Mouse (Mus musculus): ENCODE measurements at regions not wholly inside any gene's neighbourhood (a gene's known extent, or its start where the extent isn't known, plus 50 kb on each side); places are given as distances from the start of the nearest gene placed in this dataset.

DNA sequence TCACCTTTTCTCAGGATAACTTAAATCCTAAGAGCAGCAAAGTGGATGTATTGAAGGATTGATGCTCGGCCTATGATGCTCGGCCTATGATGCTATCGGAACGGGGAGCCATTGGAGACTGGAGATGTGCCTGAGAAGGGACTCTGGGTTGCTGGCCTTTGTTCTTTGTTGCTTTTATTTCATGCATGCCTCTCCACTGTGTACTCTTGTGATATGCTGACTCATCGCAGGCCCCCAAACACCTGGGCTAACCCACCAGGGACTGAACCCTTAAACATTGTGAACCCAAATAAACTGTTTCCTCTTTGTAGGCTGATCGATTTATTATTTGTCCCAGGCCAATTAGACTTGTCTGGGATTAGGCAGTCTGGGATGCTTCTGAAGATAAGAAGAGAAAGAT, 61.9 kb downstream of the Pdcl3 start:
- no peak for DNase-seq (ENCODE audit: low spot score in 2 of 2)

DNA sequence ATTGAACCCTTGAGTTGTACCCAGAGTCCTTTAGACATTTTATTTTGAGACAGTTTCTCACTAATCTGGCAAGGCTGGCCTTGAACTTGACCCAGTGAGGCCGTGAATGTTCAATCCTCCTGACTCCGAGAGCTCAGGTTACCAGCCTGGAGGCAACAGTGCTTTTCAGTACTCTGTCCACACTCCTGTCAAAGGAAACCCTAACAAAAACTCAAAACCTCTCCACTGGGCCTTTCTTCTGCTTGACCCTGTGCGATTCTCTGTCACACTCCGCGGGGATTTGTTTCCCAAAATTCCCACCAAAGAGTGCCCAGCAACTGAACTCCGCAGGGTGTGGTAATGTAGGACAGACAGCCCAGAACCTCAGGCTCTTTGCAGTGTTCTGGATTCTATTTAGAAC, 71.9 kb downstream of the Pdcl3 start:
- no peak for DNase-seq (ENCODE audit: low spot score in 2 of 2)

DNA sequence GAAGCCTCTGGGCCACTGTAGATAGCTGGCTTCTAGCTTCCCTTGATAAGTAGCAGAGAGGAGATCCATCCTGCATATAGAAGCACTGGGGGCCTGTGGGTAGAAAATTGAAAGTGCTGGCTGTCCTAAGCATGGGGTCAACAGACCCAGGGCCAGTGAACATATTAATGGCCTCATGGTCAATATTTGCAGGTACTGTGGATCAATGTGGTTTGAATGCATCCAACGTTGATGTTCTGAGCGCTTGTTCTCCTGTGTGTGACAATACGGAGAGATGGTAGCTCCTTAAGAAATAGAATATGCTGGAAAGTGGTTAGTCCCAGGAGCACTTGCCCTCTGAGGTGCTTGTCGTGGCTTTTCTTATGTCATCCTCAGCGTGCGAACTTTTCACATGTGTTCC, 77.1 kb downstream of the Pdcl3 start:
- no peak for DNase-seq (ENCODE audit: low spot score in 2 of 2)

DNA sequence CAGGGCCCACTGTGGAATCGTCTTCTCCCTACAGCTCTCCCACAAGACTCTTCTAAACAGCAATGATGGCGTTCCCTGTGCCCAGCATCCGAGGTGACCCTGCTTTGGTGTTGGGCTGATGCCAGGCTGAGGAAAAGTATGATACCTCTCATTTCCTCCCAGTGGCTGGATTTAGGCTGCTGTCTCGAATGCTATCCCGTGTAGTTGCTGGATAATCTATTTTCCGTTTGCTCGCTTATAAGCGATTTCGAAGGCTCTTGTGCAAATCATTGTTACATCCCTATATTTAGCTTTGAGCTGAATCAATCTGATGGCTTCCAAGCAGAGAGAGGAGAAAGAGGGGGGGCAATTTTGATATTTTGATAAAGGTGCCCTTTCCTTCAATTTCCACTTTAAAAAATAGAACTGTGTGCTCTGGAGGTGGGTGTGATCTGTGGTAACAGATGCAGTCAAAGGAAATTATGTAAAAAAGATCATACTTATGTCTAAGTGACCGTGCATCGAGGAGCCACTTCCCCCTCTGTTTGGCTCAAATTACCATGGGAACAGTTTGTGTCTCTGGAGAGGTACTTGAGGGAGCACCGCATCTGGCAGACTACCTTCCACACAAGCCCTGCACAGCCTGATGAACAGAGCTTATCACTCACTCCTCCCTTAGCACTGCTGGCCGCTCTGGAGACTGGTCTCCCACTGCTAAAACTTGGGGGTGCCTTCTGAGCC, 78.4 kb downstream of the Pdcl3 start:
- DNase-seq (ENCODE audit: low spot score in 2 of 2), result no peak

DNA sequence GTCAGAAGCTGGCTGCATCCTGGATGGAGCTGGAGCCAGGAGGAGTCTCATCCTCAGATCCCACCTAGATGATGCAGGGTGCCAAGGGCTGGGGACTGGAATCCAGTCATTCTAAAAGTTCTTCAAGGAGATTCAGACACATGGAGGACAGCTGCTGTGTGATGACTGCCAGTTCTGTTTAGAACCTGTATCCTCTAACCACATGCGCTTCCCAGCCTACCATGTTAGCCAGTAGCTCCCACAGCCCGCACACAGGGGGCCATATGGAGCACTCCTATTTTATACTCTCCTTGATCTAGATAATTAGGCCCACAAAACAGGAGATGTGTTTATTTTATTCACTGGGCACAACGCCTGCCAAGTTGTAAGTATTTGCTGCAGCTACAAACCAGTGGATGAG, 79.4 kb downstream of the Pdcl3 start:
- DNase-seq (ENCODE audit: low spot score in 2 of 2), result no peak

DNA sequence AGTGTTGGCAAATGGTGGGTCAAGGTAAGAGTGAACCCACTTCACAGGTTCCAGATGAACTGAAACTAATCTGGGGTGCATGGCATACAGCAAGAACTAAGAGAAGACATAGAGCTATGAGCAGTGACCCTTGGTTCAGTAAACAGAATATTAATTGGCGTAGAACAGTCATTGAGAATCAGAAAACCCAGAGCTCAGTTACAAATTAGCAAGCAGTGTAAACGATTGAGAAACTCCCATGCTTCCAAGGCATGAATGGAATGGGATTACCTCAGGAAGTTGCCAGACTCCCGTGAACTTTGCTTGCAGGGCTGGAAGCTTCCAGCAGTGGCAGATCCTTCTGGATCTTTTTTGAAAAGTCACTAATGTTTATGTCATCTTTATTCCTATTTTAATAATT, 82.5 kb downstream of the Pdcl3 start:
- DNase-seq (ENCODE audit: low spot score in 2 of 2), result no peak

DNA sequence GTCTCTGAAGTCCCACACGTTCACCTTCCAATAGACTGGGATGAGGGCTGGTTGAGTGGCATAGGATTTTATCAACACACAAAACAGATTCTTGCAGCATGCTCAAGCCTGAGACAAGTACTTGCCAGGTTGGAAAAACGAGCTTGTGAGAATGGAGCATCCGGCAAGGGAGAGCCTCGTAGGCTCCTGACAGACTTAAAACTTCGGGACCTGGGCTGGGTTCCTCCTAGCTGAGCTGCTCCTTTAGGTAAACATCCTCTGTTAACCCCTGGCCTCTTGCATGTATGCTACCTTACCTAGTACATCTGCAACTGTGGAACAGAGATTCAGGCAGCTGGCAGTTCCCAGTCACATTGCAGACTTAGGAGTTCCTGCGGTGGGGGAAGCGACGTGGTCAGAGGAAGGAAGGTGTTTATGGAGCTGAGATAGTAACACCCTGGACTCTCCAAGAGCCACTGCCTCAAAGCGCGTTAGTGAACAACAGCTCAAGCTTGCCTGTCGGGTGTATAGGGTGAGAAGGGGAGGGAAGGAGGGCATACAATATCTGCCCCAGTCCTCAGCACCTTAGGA, 83.8 kb downstream of the Pdcl3 start:
- DNase-seq (ENCODE audit: low spot score in 2 of 2), result no peak

DNA sequence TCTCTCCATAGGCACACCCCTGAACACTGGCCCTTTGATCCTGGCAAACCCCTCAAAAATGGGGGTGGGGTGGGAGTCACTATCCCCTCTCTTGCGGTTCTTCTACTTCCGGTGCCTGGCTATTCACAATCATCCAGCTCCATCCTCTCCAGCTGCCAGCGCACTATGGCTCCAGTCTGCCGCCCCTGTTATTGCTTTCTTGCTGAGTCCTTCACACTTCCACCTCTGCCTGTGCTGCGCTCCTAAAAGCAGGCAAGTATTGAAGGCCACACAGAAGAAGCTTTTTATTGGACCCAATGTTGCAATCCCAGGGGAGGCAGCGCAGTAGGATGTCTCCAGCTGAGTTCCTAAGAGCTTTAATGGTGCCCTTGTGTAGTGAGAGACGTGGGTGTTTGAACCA, 84.3 kb downstream of the Pdcl3 start:
- DNase-seq (ENCODE audit: low spot score in 2 of 2), result no peak

DNA sequence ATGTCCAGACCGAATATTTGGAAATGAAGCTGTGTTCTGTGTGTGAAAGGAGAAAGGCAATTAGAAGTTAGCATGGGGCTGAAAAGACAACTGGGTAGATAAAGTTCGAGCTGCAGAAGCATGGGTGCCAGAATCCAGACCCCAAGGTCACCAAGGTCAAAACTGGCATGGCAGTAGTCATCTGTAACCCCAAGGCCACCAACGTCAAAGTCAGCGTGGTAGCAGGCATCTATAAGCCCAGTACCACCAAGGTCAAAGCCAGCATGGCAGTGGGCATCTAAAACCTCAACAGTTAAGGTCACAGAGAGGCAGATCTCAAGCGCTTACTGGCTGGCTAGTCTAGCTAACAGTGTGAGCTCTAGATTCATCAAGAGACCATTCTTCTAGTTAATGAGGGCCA, 90.6 kb downstream of the Pdcl3 start:
- DNase-seq (ENCODE audit: low spot score in 2 of 2), result no peak

DNA sequence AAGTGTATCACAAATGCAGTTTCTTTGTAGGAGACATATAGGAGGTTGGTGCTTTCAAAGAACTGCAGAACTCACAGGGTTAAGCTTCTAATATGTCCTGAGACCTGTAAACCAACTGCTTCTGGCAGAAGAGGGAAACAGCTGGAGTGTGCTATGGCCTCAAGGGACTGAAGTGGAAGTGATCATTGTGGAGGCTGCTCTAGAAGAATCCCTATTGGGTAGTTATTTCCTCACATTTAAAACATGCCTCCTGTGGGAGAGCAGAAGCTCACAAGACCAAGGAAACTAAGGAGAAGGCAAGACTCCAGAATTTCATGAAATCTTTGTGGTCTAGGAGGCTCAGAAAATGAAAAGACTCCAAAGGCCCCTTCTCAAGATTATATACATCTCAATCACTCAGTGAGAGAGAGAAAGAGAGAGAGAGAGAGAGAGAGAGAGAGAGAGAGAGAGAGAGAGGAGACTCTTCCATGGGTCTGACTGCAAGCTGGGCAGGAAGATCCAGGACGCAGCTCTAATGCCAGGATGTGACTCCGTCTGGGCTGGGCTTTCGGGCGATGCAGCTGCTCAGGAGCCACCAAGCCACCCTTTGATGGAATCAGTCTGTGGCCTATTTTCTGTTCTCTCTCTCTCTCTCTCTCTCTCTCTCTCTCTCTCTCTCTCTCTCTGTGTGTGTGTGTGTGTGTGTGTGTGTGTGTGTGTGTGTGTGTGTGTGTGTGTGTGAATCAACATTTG, 93.3 kb downstream of the Pdcl3 start:
- DNase-seq (ENCODE audit: low spot score in 2 of 2), result no peak

DNA sequence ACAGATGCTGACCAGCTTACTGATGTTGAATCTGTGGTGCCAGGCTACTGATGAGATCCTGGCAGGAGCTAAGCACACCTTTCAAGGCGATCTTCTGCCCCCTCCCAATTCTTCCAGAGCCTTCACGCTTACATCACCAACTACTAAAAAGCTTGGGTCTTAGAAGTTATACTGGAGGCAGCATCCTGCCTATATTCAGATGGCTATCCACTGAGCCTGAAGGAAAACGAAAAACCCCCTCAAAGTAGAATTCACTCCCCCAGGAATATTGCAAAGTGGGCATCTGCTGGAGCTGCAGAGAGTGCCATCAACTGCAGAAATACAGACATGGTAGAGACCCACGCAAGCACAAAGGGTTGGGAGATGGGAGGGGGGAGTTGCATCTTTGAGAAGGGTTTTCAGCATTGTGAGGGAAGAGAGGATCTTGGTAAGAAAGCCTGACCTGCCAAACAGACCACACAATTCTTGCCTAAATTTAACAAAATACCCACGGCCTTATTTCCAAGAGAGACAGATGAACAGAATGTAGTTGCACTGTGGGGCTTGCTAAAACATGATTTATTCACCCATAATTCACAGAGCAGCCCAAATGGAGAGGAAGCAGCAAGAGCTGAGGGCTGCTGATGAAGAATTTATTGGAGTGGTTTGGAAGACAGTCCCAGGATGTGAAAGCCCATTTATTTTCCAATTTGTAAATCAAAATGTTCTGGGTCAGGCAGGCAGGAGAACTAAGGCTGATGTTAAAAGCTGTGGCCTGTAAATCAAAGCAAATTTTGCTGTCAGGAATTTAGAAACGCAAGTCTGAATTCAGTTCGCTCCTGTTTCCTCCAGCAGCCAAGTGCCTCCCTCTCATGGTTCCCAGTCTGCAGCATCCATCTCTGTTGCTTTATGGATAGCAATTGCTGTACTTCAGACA, 98.8 kb downstream of the Pdcl3 start:
- DNase-seq (ENCODE audit: low spot score in 2 of 2), result no peak

DNA sequence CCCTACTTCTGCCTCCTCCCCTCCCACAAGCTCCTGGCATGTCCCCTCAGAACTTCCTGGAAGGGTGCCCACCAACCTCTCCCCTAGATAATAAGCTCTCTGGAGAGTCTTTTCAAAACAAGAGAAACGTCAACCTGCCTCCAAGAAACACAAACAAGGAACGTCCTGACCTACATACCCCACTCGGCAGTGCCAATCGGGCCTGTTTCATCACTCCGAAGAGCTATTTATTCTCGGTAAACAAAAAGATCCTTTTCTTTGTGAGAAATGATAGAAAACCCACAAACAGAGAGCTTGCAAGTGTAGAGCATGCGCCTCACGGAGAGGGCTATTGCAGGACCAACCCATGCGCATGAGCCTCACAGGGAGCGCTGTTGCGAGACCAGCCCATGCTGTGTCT, 100.9 kb downstream of the Pdcl3 start:
- DNase-seq (ENCODE audit: low spot score in 2 of 2), result peak in 1 of 2 experiments; percentile 63

DNA sequence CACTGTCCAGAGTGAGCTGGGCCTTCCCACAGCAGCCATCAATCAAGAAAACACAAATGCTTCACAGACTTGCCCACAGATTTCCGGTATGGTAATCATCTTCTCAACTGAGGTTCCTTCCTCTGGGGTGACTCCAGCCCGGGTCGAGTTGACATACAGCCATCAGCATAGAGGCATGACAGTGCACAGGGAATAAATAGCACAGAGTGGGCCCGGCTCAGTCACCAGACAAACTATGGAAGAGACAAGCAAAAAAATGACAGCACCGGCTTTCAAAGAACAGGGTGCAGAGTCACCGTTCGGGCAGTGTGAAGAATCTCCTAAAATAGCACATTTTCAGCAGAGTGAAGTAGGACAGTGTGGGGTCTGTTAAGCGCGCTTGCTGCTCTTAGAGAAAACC, 103.7 kb upstream of the Npas2 start:
- DNase-seq (ENCODE audit: low spot score in 2 of 2), result no peak

DNA sequence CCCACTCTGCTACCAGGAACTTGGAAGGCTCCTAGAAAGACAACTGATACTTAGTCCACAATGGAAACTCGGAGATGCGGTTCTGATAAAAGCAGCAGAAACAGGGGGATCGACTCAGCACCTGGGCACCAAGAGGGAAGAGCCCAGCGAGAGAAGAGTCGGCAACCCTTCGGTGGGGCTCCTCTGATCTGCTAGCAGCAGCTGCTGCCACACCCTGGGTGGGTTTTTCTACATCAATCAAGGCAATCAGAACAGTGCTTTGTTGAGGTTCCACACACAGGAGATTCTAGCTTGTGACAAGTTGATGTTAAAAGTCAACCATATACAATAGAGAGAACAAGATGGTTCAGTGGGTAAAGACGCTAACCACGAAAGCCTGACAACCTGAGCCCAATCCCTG, 102.4 kb upstream of the Npas2 start:
- no peak for DNase-seq (ENCODE audit: low spot score in 2 of 2)

DNA sequence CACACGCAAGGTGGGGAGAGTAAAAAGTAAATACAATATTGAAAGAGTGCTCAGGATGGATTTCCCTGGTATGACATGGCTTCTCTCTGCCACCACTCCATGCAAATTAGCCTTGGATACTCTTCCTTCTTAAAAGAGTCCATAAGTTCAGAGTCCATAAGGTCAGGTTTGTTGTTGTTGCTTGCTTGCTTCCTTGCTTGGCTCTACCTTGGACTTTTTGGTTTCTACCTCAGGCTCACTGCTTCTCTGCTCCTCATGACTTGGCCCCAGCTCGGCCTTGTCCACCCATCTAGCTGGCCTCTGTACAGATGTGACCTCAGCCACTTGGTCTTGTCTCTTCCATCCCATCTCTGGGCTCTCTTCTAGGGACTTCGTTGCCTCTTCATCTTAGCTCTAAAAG, 101.9 kb upstream of the Npas2 start:
- DNase-seq (ENCODE audit: low spot score in 2 of 2), result no peak

DNA sequence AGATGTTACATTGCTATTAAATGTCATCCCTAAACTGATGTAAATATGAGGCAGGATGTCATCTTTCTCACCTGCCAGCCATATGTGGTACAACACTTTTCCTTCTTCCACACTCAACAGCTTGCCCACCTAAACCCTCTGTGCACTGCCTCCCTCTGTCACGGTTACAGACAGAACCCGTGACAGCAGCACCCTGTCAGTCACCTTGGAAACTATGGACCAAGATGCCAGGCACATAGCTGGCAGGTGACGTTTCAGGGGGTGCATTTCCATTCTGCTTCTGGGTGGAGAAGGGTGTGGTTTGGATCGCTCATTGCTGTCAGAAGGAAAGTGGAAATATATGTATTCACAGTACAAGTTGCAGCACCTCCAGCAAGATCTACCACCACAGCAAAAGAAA, 100.2 kb upstream of the Npas2 start:
- DNase-seq (ENCODE audit: low spot score in 2 of 2), result no peak

DNA sequence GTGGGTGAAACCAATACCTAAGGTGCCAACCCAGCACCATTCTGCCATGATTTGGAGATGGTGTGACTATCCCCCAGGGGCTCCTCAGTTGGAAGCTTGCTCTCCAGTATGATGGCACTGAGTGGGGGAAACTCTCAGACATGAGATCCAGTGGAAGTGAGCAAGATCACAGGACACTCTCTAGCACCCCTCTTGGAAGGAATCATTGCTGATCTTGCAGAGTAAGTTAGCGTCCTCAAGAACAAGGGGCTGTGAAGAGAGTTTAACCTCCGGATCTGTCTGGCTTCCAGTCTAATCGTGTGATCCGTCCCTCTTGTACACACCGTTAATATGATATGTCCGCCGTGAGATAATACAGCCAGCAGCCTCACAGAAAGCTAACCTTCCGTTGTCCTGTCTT, 99.5 kb upstream of the Npas2 start:
- DNase-seq (ENCODE audit: low spot score in 2 of 2), result no peak

DNA sequence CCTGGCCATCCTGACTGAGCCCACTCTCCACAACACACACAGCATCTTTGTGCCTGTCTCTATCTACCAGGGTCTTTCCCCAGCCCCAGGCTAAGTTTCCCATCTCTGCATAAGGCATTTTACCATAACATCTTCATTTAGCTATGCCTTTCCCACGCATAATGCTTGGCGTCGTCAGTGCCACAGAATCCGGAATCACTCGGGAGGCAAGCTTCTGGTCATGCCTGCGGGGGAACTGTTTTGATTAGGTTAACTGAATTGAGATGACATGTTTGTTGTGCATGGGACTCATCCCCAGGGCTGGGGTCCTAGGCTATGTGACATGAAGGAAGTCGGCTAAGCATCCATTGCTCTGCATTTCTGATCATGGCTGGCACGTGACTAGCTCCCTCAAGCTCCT, 97.6 kb upstream of the Npas2 start:
- DNase-seq (ENCODE audit: low spot score in 2 of 2), result no peak

DNA sequence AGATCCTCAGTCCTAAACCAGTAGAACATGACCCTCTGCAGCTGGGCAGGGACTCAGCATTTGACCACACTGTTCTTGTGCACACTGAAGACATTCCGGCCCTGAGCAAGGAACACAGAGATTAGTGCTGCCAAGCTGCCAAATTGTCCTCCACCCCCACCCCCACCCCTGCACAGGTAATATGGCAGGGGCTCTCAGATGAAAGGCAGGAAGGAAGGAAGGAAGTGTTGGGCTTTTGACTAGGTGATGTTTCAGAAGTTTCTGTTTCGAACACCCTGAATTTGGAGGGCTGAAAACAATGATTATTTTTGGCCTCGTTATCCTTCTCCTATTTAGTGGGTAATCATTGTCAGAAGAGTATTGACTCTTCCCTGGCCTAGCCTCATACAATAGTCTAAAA, 96.8 kb upstream of the Npas2 start:
- no peak for DNase-seq (ENCODE audit: low spot score in 2 of 2)

DNA sequence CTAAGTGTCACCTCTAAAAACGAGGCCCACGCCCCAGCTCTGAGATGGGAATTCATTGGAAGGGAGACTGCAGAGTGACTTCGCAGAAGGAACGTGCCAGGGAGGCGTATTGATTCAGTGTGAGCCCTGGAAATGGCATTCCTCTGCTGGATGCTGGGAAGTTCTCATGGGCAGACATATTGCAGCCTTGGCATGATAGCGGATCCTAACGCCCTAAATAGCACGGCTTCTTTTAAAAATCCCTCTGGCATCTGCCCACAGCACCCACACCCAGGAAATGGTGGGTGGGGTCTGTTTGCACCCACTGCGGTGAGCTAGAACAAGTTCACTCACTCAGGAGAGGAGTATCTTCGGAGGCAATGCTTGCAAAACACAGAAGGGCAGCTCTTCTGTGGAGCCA, 96.0 kb upstream of the Npas2 start:
- peak; percentile 54 to 70 for DNase-seq (ENCODE audit: low spot score in 2 of 2)

DNA sequence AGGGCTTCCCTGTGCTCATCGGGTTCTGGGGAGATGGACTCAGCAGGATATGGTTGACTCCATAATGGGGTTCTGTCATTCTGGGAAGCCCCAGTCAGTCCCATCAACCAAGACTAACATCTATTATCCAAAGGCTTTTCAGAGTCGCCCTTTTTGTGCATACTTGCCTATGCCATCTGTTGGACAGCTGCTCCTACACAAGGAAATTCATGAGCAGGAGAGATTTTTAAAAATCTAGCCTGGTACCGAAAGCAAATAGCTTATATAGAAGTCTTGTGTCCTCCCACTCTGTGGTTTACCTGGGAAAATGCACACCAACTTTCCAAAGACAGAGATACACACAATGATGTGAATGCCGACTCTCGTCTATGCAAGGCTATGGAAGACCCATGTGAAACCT, 95.4 kb upstream of the Npas2 start:
- no peak for DNase-seq (ENCODE audit: low spot score in 2 of 2)

DNA sequence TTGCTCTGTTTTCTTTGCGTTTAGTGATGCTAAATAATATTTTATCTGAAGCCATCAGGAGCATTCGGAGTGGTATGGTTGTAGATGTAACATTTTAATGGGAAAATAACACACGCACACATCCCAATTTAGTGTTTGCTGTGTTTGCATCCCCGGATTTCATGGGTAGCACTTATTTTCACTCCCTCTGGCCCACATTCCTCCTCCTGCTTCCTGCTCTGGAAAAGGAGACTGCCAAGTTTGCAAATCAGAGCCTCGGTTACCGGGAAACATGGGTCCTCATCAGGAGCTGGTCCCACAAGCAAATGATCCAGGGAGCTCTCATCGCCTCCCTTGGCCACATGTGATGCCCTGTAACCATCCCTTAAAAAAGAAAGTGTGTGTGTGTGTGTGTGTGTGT, 94.3 kb upstream of the Npas2 start:
- no peak for DNase-seq (ENCODE audit: low spot score in 2 of 2)

Data from frontal cortex, postnatal 14 days (tissue).